Mouse (Mus musculus): ENCODE measurements around the gene Gm17332. TPM values are rescaled to one million over a fixed set of nuclear protein-coding genes. Genes with fewer than 3 reads are reported as not detected.

The Gm17332 gene
- polyA plus RNA-seq (2012) = not detected in 2 replicates

- no peaks in the 10 kb centered on the region for H3K27me3 ChIP-seq (ENCODE audit: control insufficient read depth)
- no peaks in the 10 kb centered on the region for H3K4me1 ChIP-seq (ENCODE audit: control insufficient read depth)
- H3K4me3 ChIP-seq (replicated peaks) = no peak within 1 kb of the TSS
- H3K36me3 ChIP-seq (ENCODE audit: control insufficient read depth) = no peaks in the 10 kb centered on the region
- TF ChIP-seq GATA1 (IDR thresholded peaks at IDR 0.05; ENCODE audit: low read length) (no peak), TAL1 (IDR thresholded peaks at IDR 0.05; ENCODE audit: low read length) (no peak)
- H3K9me3 ChIP-seq (ENCODE audit: control insufficient read depth, low read length) = peaks cover 4% of the 10 kb centered on the region
Measured at GRCm38 (mm10) chr11:31182362-31182761, at the start of gene Gm17332. Gene Gm17332 (minus strand): TSS chr11:31182462.

GRCm38 (mm10) chr11:31229966-31230365 lies 47.7 kb upstream of the Gm17332 start:
- H3K4me3 ChIP-seq (replicated peaks) = peak overlapping the region; percentile 44
- TF ChIP-seq TAL1 (IDR thresholded peaks at IDR 0.05; ENCODE audit: low read length) (no peak), GATA1 (IDR thresholded peaks at IDR 0.05; ENCODE audit: low read length) (no peak)
- no peaks in the 10 kb centered on the region for H3K27me3 ChIP-seq (ENCODE audit: control insufficient read depth)
- H3K36me3 ChIP-seq (ENCODE audit: control insufficient read depth) = no peaks in the 10 kb centered on the region
- H3K4me1 ChIP-seq (ENCODE audit: control insufficient read depth) = peaks cover 10% of the 10 kb centered on the region
- H3K9me3 ChIP-seq (ENCODE audit: control insufficient read depth, low read length) = no peaks in the 10 kb centered on the region

GRCm38 (mm10) chr11:31225359-31225758 lies 43.1 kb upstream of the Gm17332 start:
- Histone ChIP-seq H3K4me3 (replicated peaks) (no peak overlapping the region), H3K9me3 (ENCODE audit: control insufficient read depth, low read length) (no peaks in the 10 kb centered on the region), H3K4me1 (ENCODE audit: control insufficient read depth) (peaks cover 9% of the 10 kb centered on the region), H3K36me3 (ENCODE audit: control insufficient read depth) (no peaks in the 10 kb centered on the region), H3K27me3 (ENCODE audit: control insufficient read depth) (no peaks in the 10 kb centered on the region)
- no peak for TF ChIP-seq TAL1 (IDR thresholded peaks at IDR 0.05; ENCODE audit: low read length)
- no peak for TF ChIP-seq GATA1 (IDR thresholded peaks at IDR 0.05; ENCODE audit: low read length)

GRCm38 (mm10) chr11:31218009-31218408 lies 35.7 kb upstream of the Gm17332 start:
- no peaks in the 10 kb centered on the region for H3K4me1 ChIP-seq (ENCODE audit: control insufficient read depth)
- H3K4me3 ChIP-seq (replicated peaks) = no peak overlapping the region
- H3K9me3 ChIP-seq (ENCODE audit: control insufficient read depth, low read length) = no peaks in the 10 kb centered on the region
- H3K36me3 ChIP-seq (ENCODE audit: control insufficient read depth) = no peaks in the 10 kb centered on the region
- H3K27me3 ChIP-seq (ENCODE audit: control insufficient read depth) = no peaks in the 10 kb centered on the region
- TF ChIP-seq GATA1 (IDR thresholded peaks at IDR 0.05; ENCODE audit: low read length) = no peak
- no peak for TF ChIP-seq TAL1 (IDR thresholded peaks at IDR 0.05; ENCODE audit: low read length)

- Histone ChIP-seq H3K4me3 (replicated peaks) (no peak overlapping the region), H3K27me3 (ENCODE audit: control insufficient read depth) (no peaks in the 10 kb centered on the region), H3K9me3 (ENCODE audit: control insufficient read depth, low read length) (no peaks in the 10 kb centered on the region), H3K4me1 (ENCODE audit: control insufficient read depth) (no peaks in the 10 kb centered on the region), H3K36me3 (ENCODE audit: control insufficient read depth) (no peaks in the 10 kb centered on the region)
- TF ChIP-seq GATA1 (IDR thresholded peaks at IDR 0.05; ENCODE audit: low read length) (no peak), TAL1 (IDR thresholded peaks at IDR 0.05; ENCODE audit: low read length) (no peak)
Measured at GRCm38 (mm10) chr11:31195621-31196363, 13.5 kb upstream of the Gm17332 start.

GRCm38 (mm10) chr11:31194761-31195160 lies 12.5 kb upstream of the Gm17332 start:
- TF ChIP-seq GATA1 (IDR thresholded peaks at IDR 0.05; ENCODE audit: low read length) (no peak), TAL1 (IDR thresholded peaks at IDR 0.05; ENCODE audit: low read length) (no peak)
- Histone ChIP-seq H3K4me3 (replicated peaks) (no peak overlapping the region), H3K36me3 (ENCODE audit: control insufficient read depth) (no peaks in the 10 kb centered on the region), H3K9me3 (ENCODE audit: control insufficient read depth, low read length) (no peaks in the 10 kb centered on the region), H3K27me3 (ENCODE audit: control insufficient read depth) (no peaks in the 10 kb centered on the region), H3K4me1 (ENCODE audit: control insufficient read depth) (no peaks in the 10 kb centered on the region)

- H3K36me3 ChIP-seq (ENCODE audit: control insufficient read depth) = no peaks in the 10 kb centered on the region
- H3K27me3 ChIP-seq (ENCODE audit: control insufficient read depth) = no peaks in the 10 kb centered on the region
- H3K9me3 ChIP-seq (ENCODE audit: control insufficient read depth, low read length) = no peaks in the 10 kb centered on the region
- peaks cover 13% of the 10 kb centered on the region for H3K4me1 ChIP-seq (ENCODE audit: control insufficient read depth)
- peak overlapping the region; percentile 64 for H3K4me3 ChIP-seq (replicated peaks)
- TF ChIP-seq GATA1 (IDR thresholded peaks at IDR 0.05; ENCODE audit: low read length) (peak; percentile 58), TAL1 (IDR thresholded peaks at IDR 0.05; ENCODE audit: low read length) (peak; percentile 60)
Measured at GRCm38 (mm10) chr11:31170052-31170646, 12.1 kb downstream of the Gm17332 start.

- no peak for TF ChIP-seq TAL1 (IDR thresholded peaks at IDR 0.05; ENCODE audit: low read length)
- no peak for TF ChIP-seq GATA1 (IDR thresholded peaks at IDR 0.05; ENCODE audit: low read length)
- H3K27me3 ChIP-seq (ENCODE audit: control insufficient read depth) = no peaks in the 10 kb centered on the region
- H3K4me3 ChIP-seq (replicated peaks) = peak overlapping the region; percentile 64
- no peaks in the 10 kb centered on the region for H3K9me3 ChIP-seq (ENCODE audit: control insufficient read depth, low read length)
- peaks cover 13% of the 10 kb centered on the region for H3K4me1 ChIP-seq (ENCODE audit: control insufficient read depth)
- H3K36me3 ChIP-seq (ENCODE audit: control insufficient read depth) = no peaks in the 10 kb centered on the region
Measured at GRCm38 (mm10) chr11:31169161-31170051, 12.9 kb downstream of the Gm17332 start.

GRCm38 (mm10) chr11:31168831-31169160 lies 13.5 kb downstream of the Gm17332 start:
- no peak for TF ChIP-seq GATA1 (IDR thresholded peaks at IDR 0.05; ENCODE audit: low read length)
- TF ChIP-seq TAL1 (IDR thresholded peaks at IDR 0.05; ENCODE audit: low read length) = no peak
- no peaks in the 10 kb centered on the region for H3K36me3 ChIP-seq (ENCODE audit: control insufficient read depth)
- peak overlapping the region; percentile 64 for H3K4me3 ChIP-seq (replicated peaks)
- peaks cover 13% of the 10 kb centered on the region for H3K4me1 ChIP-seq (ENCODE audit: control insufficient read depth)
- H3K27me3 ChIP-seq (ENCODE audit: control insufficient read depth) = no peaks in the 10 kb centered on the region
- H3K9me3 ChIP-seq (ENCODE audit: control insufficient read depth, low read length) = no peaks in the 10 kb centered on the region
